Mouse (Mus musculus) left cerebral cortex, adult 11 months (tissue): ENCODE data around the gene Daam1.

ENCODE experiments used
- DNase-seq: peaks from one replicate; pipeline ENCODE4 v3.0.0; 2022; ENCODE audit warnings: low spot score

Daam1 gene

GRCm38 (mm10) chr12:71898666-71899520, 68.0 kb downstream of the Daam1 start:
- DNase-seq = no peak

DNA sequence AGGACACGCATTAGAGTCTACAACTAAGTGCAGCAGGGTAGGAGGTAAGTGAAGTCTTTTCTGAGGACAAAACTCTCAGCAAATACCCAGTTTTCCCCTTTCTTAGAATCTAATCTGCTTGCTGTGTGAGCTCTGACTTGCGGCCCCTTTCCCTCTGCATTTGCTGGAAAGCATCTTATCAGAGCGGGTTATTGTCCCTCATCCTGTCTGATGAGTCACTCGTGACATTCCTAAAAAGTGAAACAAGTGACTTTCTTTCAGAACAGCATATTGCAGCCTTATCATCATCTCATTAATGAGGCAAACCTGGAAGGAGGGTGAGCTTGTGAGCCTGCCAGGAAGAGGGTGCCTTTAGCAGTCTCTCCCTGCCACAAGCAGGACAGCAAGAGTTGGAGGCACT, 68.7 kb downstream of the Daam1 start:
- no peak for DNase-seq

- peak; percentile 34 for DNase-seq
Observed at GRCm38 (mm10) chr12:71901211-71901610, 70.3 kb downstream of the Daam1 start.

DNA sequence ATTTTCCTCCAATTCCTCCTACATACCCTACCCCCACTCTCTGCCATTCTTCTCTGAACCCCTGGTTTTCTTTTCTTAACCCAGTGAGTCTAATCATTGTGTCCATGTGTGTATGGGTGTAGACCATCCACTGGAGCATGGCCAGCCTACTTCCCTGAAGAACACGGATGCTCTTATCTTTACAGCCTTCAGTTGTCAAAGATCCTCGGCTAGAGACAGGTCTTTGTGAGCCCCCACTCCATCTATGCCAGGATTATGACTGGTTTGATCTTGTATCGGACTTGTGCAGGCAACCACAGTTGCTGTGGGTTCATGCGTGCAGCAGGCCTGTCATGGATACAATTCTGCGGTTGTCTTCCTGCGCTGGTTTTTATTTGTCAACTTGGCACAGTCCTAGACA, 71.0 kb downstream of the Daam1 start:
- no peak for DNase-seq

DNA sequence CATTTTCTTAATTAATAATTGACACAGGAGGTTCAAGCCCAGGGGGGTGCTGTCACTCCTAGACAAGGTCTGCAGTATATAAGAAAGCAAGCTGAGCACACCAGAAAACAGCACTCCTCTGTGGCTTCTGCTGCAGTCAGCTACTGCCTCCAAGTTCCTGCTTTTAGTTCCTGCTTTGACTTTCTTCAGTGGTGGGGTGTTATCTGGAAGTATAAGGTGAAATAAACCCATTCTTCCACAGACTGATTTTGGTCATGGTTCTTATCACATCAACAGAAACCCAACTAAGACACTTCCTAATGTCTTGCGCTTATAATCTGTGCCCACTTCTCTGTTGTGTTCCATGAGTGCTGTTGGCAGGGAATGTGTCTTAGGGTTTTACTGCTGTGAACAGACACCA, 71.4 kb downstream of the Daam1 start:
- DNase-seq = no peak

DNA sequence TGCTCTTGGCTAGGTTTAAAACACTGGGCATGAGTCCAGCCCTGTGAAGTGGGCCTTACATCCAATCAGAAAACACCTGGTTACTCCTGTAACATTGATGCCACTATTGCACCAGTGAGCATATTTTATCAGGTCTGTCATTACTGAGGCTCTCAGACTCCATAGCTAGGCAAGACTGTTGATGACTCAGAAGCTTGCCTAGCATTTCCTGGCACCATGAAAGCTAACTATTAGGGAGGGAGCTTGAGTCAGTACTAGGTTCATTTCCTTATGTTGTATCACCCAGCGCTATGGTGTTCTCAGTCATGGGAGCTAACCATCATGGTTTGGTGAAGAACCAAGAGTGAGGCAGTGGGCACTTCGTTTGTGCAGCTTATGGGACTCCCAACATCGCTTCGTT, 72.3 kb downstream of the Daam1 start:
- DNase-seq = no peak

- no peak for DNase-seq
Observed at GRCm38 (mm10) chr12:71904310-71904709, 73.4 kb downstream of the Daam1 start.

GRCm38 (mm10) chr12:71904926-71905325, 74.0 kb downstream of the Daam1 start:
- DNase-seq = no peak

- no peak for DNase-seq
Observed at GRCm38 (mm10) chr12:71905640-71906320, 74.9 kb downstream of the Daam1 start.

- DNase-seq = no peak
Observed at GRCm38 (mm10) chr12:71906582-71907267, 75.8 kb downstream of the Daam1 start.

- DNase-seq = no peak
Observed at GRCm38 (mm10) chr12:71908984-71909383, 78.1 kb downstream of the Daam1 start.

DNA sequence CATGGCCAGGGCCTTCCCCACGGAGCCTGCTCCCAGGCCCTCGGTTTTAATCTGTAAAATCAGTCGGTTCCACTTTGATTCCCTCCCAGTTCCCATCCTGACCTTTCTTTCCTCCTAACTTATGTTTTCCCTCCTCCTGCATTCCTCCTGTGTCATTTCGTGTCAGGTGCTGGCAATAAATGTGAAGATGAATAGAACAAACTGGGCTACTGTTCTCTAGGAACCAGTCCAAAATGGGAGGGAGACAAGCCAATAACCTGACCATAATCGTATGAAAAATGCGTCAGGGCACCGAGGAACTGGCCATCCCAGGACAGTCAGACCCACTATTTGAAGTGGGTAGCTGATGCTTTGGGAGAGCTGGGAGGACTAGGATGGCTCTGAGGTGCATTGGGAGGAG, 79.4 kb downstream of the Daam1 start:
- DNase-seq = no peak

GRCm38 (mm10) chr12:71912262-71912661, 81.4 kb downstream of the Daam1 start:
- DNase-seq = no peak

- no peak for DNase-seq
Observed at GRCm38 (mm10) chr12:71919156-71919555, 88.3 kb downstream of the Daam1 start.

DNA sequence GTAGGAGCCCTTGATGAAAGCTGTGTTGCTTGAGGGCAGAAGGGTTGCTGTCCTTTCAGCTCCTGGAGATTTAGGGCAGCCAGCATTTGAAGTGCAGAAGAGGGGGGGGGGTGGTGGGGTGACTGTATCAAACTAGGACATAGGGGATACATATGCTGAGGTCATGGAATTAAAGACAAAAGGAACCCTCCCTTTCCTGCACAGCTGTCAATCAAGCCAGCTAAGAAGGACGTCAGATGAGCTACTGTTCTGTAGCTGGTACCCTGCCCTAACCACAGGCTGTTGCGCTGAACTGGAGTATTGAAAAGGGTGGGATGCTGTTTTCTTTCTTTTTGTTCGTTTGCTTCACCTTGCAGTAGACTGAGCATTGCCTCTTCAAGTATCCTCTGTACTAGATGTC, 89.1 kb downstream of the Daam1 start:
- DNase-seq = no peak

DNA sequence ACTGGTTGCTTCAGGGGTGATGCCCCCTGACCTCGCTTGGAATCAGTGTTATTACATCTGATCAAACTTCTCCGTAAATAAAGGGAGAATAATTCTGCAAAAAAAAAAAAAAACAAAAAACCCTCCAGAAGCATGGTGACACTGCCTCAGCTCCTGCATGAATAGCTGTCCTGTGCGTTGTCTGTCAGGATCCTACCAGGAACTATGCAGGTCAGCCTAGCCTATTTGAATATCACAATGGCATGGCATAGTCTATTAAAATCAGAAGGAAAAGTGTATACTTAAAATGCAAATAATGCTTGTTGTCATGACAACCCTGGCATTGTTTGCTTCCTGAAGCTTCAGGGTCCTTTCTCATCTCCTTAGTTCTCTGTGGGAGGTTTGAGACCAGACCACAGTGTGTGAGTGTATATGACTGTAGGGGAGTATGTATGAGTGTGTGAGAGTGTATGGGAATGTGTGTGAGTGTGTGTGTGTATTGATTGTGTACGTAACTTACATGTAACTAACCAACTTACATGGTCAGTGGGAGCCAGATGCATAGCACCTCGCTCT, 92.0 kb downstream of the Daam1 start:
- no peak for DNase-seq

GRCm38 (mm10) chr12:71924978-71925529, 94.2 kb downstream of the Daam1 start:
- no peak for DNase-seq

- no peak for DNase-seq
Observed at GRCm38 (mm10) chr12:71925990-71926700, 95.3 kb downstream of the Daam1 start.

- no peak for DNase-seq
Observed at GRCm38 (mm10) chr12:71928092-71928491, 97.2 kb downstream of the Daam1 start.

- DNase-seq = no peak
Observed at GRCm38 (mm10) chr12:71929876-71930275, 99.0 kb downstream of the Daam1 start.
